Mouse (Mus musculus): ENCODE measurements at regions not wholly inside any gene's neighbourhood (a gene's known extent, or its start where the extent isn't known, plus 50 kb on each side); places are given as distances from the start of the nearest gene placed in this dataset.

DNA sequence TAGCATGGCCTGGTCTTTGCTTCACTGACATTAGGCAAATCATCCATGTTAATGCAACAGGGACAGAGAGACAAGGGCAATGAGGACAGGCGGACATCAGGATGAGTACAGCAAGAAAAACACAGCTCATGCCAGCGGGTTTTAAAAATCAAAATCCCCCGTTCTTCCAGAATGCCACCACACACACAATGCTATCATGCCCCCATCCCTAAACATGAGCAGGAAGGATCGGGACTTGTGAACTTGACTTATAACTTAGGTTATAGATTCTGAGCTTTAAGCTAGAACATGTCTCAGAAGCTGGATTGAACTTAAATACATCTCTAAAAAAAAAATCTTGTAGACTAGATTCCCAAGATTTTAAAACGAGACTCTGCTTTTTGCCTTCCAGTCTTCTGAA, 564.8 kb downstream of the Tox3 start:
- Histone ChIP-seq H3K9me3 (ENCODE audit: low read length) (no peaks in the 10 kb centered on the region), H3K9ac (no peak overlapping the region), H3K4me1 (ENCODE audit: insufficient read depth) (no peaks in the 10 kb centered on the region), H3K4me3 (ENCODE audit: low read depth, low read length) (no peak overlapping the region), H3K27ac (ENCODE audit: low read depth, low read length) (no peak overlapping the region), H3K36me3 (ENCODE audit: insufficient read depth) (no peaks in the 10 kb centered on the region), H3K4me2 (ENCODE audit: low read depth) (no peak overlapping the region), H3K27me3 (ENCODE audit: insufficient read depth, low read length) (peaks cover 13% of the 10 kb centered on the region; the same call in 1 of the 2 replicates)
- no peak for TF ChIP-seq CTCF (IDR thresholded peaks at IDR 0.05; ENCODE audit: low read depth)
- no peak for DNase-seq
- no peak for ATAC-seq
- WGBS = 67% methylated on average over 5 of the region's 5 CpGs

DNA sequence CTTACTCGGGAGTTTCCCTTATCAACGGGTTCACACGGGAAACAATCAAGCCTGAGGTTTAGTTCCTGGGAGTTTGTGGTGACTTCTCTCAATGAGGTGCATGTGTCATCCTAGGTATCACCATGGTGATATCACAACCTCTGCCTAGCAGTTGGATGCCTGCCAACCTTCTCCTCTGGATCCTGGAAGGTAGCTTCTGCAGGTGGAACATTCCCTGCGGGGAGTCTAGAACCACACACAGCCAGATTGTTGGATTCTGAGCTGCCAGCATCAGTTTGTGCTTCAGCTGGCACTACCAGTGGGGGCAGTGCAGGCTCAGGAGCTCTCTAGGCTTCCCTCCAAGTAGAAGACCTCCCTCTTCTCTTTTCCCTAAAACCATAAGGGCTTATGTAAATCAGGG, 581.8 kb downstream of the Tox3 start:
- Histone ChIP-seq H3K36me3 (ENCODE audit: insufficient read depth) (no peaks in the 10 kb centered on the region), H3K4me2 (ENCODE audit: low read depth) (no peak overlapping the region), H3K27me3 (ENCODE audit: insufficient read depth, low read length) (no peaks in the 10 kb centered on the region), H3K4me1 (ENCODE audit: insufficient read depth) (no peaks in the 10 kb centered on the region), H3K9me3 (ENCODE audit: low read length) (no peaks in the 10 kb centered on the region), H3K9ac (no peak overlapping the region), H3K27ac (ENCODE audit: low read depth, low read length) (no peak overlapping the region), H3K4me3 (ENCODE audit: low read depth, low read length) (no peak overlapping the region)
- ATAC-seq = no peak
- 0 out of 2 replicates have a peak, but pooled peaks have one; percentile 8 for TF ChIP-seq CTCF (IDR thresholded peaks at IDR 0.05; ENCODE audit: low read depth)
- WGBS = 69% methylated on average over 4 of the region's 4 CpGs
- DNase-seq = no peak

- H3K4me1 ChIP-seq (ENCODE audit: insufficient read depth) = no peaks in the 10 kb centered on the region
- H3K9me3 ChIP-seq (ENCODE audit: low read length) = no peaks in the 10 kb centered on the region
- DNase-seq = no peak
- H3K36me3 ChIP-seq (ENCODE audit: insufficient read depth) = no peaks in the 10 kb centered on the region
- no peak overlapping the region for H3K9ac ChIP-seq
- no peak overlapping the region for H3K4me3 ChIP-seq (ENCODE audit: low read depth, low read length)
- H3K4me2 ChIP-seq (ENCODE audit: low read depth) = no peak overlapping the region
- 92% methylated on average over 5 of the region's 5 CpGs for WGBS
- TF ChIP-seq CTCF (IDR thresholded peaks at IDR 0.05; ENCODE audit: low read depth) = no peak
- peaks cover 12% of the 10 kb centered on the region for H3K27me3 ChIP-seq (ENCODE audit: insufficient read depth, low read length)
- no peak overlapping the region for H3K27ac ChIP-seq (ENCODE audit: low read depth, low read length)
- no peak for ATAC-seq
These were observed 588.6 kb downstream of the Tox3 start for GRCm38 (mm10) chr8:89759531-89759930.

GRCm38 (mm10) chr8:89758695-89759094, 589.4 kb downstream of the Tox3 start:
- Histone ChIP-seq H3K4me3 (ENCODE audit: low read depth, low read length) (no peak overlapping the region), H3K27me3 (ENCODE audit: insufficient read depth, low read length) (peaks cover 12% of the 10 kb centered on the region), H3K36me3 (ENCODE audit: insufficient read depth) (no peaks in the 10 kb centered on the region), H3K27ac (ENCODE audit: low read depth, low read length) (no peak overlapping the region), H3K9ac (no peak overlapping the region), H3K4me2 (ENCODE audit: low read depth) (no peak overlapping the region), H3K9me3 (ENCODE audit: low read length) (no peaks in the 10 kb centered on the region), H3K4me1 (ENCODE audit: insufficient read depth) (no peaks in the 10 kb centered on the region)
- TF ChIP-seq CTCF (IDR thresholded peaks at IDR 0.05; ENCODE audit: low read depth) = no peak
- peak; percentile 55; the same call in 1 of the 2 replicates for ATAC-seq
- WGBS = 10% methylated on average over 10 of the region's 10 CpGs
- DNase-seq = peak; percentile 36

- Histone ChIP-seq H3K27ac (ENCODE audit: low read depth, low read length) (no peak overlapping the region), H3K27me3 (ENCODE audit: insufficient read depth, low read length) (peaks cover 15% of the 10 kb centered on the region), H3K4me2 (ENCODE audit: low read depth) (no peak overlapping the region), H3K4me3 (ENCODE audit: low read depth, low read length) (no peak overlapping the region), H3K4me1 (ENCODE audit: insufficient read depth) (no peaks in the 10 kb centered on the region), H3K9ac (no peak overlapping the region), H3K9me3 (ENCODE audit: low read length) (no peaks in the 10 kb centered on the region), H3K36me3 (ENCODE audit: insufficient read depth) (no peaks in the 10 kb centered on the region)
- TF ChIP-seq CTCF (IDR thresholded peaks at IDR 0.05; ENCODE audit: low read depth) = no peak
- 21% methylated on average over 3 of the region's 3 CpGs for WGBS
- peak; percentile 41 for DNase-seq
- peak; percentile 36; the same call in 1 of the 2 replicates for ATAC-seq
These were observed 592.2 kb downstream of the Tox3 start for GRCm38 (mm10) chr8:89755951-89756350.

DNA sequence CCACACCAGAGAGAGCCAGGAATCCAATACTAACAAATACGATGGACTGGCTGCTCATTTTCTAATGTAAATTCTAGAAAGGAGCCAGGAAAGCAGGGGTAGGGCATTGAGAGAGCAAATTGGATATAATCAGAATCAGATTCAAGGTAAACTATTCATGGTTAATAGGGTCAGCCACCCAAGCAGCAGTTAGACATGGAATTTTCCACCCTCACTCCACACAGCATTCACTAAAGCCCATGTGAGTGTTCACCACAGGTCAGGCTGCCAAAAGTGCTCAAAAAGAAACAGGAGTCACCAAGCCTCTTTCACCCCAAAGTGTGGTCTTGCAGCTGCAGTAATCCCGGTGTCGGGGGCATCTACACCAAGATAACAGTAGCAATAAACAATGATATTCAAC, 596.9 kb downstream of the Tox3 start:
- H3K4me3 ChIP-seq (ENCODE audit: low read depth, low read length) = no peak overlapping the region
- no peaks in the 10 kb centered on the region for H3K4me1 ChIP-seq (ENCODE audit: insufficient read depth)
- no peaks in the 10 kb centered on the region for H3K9me3 ChIP-seq (ENCODE audit: low read length)
- no peak for TF ChIP-seq CTCF (IDR thresholded peaks at IDR 0.05; ENCODE audit: low read depth)
- DNase-seq = no peak
- 82% methylated on average over 3 of the region's 3 CpGs for WGBS
- no peak overlapping the region for H3K4me2 ChIP-seq (ENCODE audit: low read depth)
- H3K27ac ChIP-seq (ENCODE audit: low read depth, low read length) = no peak overlapping the region
- H3K36me3 ChIP-seq (ENCODE audit: insufficient read depth) = no peaks in the 10 kb centered on the region
- peaks cover 3% of the 10 kb centered on the region; the same call in 1 of the 2 replicates for H3K27me3 ChIP-seq (ENCODE audit: insufficient read depth, low read length)
- ATAC-seq = no peak
- H3K9ac ChIP-seq = no peak overlapping the region

DNA sequence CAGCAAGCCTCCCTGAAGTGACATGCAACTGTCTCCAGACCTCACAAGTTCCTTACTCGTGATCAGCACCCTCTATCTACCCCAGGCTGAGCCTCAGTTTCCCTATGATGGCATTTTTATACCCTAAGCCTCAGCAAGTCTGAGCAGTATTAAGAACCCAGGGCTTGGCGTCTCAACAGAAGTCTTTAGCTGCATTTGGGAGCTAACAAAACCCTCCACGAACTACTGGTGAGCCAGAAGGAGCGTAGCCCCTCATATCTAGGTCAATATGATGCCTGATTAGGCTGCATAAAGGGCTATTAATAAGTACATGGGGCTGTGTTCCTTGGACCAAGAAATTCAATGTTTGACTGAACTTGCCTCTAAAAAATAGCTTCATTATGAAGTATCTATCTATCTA, 600.4 kb downstream of the Tox3 start:
- 77% methylated on average over 4 of the region's 4 CpGs for WGBS

More for the DNA sequence above, 600.4 kb downstream of the Tox3 start:
- Histone ChIP-seq H3K9me3 (ENCODE audit: low read length) (no peaks in the 10 kb centered on the region), H3K27ac (ENCODE audit: low read depth, low read length) (no peak overlapping the region), H3K4me1 (ENCODE audit: insufficient read depth) (no peaks in the 10 kb centered on the region), H3K27me3 (ENCODE audit: insufficient read depth, low read length) (no peaks in the 10 kb centered on the region; the same call in 1 of the 2 replicates), H3K4me2 (ENCODE audit: low read depth) (no peak overlapping the region), H3K9ac (no peak overlapping the region), H3K36me3 (ENCODE audit: insufficient read depth) (no peaks in the 10 kb centered on the region), H3K4me3 (ENCODE audit: low read depth, low read length) (no peak overlapping the region)
- ATAC-seq (no peak), DNase-seq (no peak)
- no peak for TF ChIP-seq CTCF (IDR thresholded peaks at IDR 0.05; ENCODE audit: low read depth)

Measured in forebrain, postnatal 0 days (tissue).